Mouse (Mus musculus): ENCODE data around the gene Gm42417.

Gene Gm42417

DNA sequence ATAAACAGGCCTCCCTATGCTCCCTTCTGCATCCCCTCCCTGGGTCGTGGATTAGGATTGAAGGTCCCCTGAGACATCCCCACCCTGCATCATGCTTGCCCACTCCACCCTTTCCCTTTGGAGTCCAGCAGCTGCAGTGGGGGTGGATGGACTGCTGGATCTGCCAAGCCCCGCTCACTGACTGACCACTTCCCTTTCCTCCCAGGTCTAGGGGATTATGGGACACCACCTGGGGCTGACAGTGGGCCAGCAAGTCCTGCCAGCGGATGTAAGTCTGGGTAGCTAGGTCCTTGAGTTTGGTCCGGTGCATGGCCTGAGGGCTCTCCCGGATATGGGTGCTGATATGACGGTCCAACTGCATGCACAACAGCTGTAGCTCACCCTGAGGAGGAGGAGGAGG lies 24.9 kb upstream of the Gm42417 start:
- no peak for DNase-seq (ENCODE audit: low spot score)

- no peak for DNase-seq (ENCODE audit: low spot score)
These were observed 24.4 kb upstream of the Gm42417 start for GRCm38 (mm10) chr1:36563632-36564031.

DNA sequence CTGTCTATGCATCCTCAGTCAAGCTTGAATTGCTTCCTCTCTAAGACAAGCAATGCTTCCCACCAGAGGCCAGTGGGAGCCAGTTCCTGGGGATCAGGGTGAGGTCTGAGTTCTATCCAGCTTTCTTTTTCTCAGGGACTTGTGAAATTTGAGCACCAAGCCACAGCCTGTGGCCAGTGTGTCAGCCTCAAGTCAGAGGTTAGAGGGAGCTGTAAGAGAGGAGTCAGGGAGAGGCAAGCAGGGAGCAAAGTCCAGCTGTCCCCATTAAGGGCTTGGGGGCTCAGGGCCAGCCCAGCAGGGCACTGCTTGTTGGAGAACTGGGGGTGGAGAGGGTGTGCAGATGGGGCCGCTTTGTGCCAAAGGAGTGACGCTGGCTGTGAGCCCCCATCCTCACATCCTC lies 24.0 kb upstream of the Gm42417 start:
- DNase-seq (ENCODE audit: low spot score): no peak

GRCm38 (mm10) chr1:36562388-36562787 lies 23.2 kb upstream of the Gm42417 start:
- no peak for DNase-seq (ENCODE audit: low spot score)

- DNase-seq (ENCODE audit: low spot score): no peak
These were observed 21.7 kb upstream of the Gm42417 start for GRCm38 (mm10) chr1:36560903-36561302.

DNA sequence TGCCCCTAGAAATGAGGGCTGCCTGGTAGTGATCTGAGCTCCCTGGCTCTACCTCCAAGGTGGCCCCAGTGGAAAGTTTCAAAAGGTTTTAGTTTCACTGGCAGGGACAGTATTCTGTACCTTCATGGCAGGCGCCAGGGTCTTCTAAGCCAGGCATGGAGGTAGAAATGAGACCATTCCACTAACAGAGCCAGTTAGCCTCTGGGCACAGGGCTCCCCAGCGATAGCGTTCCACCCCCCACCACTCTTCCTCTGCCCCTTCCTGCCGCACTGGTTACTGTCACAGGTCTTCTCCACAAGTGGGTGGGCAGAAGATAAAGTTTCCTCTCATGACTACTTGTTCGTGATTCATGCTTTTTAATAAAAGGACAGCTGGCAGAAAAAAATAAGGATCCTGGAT lies 20.7 kb upstream of the Gm42417 start:
- DNase-seq (ENCODE audit: low spot score): no peak

GRCm38 (mm10) chr1:36559256-36559655 lies 20.0 kb upstream of the Gm42417 start:
- DNase-seq (ENCODE audit: low spot score): no peak

- DNase-seq (ENCODE audit: low spot score): peak; percentile 57
These were observed 19.1 kb upstream of the Gm42417 start, which contains the start of gene Sema4c for GRCm38 (mm10) chr1:36558031-36558993. Sema4c (minus strand) TSS chr1:36558349.

DNA sequence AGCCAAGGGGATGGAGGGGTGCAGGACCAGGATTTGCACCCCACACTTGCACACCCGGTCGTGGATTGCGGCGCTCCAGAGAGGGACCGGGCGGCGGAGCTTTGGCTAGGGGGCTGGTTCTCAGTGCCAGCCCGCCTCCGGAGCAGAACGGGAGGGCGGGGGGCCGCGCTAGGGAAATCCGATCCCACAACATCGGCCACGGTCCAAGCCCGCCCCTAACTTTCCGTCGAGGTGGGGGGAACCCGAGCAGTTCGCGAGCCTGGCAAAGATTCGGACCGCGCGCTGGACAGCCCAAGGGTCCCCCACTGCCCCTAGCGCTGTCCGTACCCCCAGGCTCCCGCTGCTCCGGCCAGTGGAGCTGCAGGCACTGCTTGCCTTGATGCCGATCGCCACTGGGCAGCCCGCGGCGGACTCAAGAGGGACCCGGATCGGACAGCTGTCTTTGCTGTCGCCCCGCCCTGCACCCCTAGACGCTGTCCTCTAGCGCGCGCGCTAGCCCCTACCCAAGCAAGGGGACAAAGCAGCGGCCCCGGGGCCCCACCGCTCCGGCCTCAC lies 18.3 kb upstream of the Gm42417 start:
- peak; percentile 6 for DNase-seq (ENCODE audit: low spot score)

DNA sequence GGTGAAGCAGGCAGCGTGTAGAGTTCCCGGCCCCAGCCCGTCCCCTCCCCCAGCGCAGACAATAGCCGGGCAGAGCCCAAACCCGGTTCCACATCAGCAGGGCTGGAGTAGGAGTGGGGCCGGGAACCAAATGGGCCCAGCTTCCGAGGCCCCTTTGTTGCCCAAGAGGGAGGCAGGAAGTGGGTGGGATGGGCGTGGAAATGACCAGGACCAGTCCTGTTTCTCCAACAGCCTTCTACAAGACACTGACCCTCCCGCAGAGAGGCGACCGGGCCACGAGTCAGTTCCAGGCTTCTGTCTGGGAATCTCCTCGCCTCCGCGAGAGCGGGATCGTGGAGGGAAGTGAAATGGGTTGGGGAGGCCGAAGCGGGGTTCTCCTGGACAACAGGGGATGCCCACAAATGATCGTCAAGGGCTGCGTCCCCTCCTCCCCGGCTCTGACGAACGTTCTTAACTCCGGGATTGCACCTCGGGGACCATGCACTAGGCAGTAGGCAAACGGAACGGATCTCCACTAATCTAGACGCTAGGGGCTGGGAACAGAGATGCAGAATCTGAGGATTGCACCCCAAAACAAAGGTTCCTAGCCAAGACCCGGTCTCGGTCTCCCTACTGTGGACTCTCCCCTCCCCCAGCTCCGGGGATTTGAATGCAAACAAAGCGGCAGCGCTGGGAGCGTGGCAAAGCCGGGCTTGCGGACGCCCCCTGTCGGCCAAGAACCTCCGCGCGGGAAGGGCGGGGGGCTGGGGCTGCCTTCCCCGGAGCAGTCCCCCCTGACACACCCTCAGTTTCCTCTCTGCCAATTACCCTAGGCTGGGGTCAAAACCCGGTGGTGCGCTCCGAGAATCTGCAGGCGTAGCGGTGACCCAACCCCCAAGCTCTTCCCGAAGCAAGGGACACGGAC lies 17.6 kb upstream of the Gm42417 start:
- DNase-seq (ENCODE audit: low spot score): peak; percentile 78

GRCm38 (mm10) chr1:36555798-36556395 lies 16.7 kb upstream of the Gm42417 start:
- no peak for DNase-seq (ENCODE audit: low spot score)

DNA sequence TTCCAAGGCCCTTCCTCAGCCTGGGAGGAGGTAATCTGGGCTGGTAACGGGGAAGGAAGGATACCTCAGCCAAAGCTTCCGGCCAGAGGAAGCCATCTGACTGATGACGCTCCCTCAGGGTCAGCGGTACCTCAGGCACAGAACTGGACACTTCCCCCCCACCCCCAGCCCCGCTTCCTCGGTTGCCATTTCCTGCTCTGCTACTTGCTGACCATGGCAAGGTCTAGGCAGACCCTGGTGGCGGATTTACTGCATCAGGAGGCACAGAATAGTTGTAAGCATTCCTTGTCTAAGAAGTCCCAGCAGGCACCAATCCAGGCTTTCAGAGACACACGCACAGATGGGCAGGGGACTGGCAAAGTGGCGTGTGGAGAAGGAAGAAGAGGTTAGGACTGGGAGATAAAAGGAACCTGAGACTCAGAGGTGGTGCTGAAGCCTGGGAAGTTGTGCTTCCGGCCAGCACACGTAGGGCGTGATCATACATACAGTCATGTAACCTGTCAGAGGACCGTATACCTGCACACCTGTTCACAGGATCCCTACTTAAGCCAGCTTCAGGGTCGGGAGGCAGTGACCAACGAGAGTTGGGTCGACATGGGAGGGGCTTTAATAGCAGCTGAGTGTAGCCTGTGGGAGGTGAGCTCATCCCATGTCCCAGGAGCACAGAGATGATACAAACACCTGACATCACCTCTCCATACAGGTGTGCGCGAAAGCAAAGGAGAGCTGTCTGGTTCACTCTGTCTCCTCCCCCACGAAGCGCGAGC lies 15.6 kb upstream of the Gm42417 start:
- DNase-seq (ENCODE audit: low spot score): no peak

DNA sequence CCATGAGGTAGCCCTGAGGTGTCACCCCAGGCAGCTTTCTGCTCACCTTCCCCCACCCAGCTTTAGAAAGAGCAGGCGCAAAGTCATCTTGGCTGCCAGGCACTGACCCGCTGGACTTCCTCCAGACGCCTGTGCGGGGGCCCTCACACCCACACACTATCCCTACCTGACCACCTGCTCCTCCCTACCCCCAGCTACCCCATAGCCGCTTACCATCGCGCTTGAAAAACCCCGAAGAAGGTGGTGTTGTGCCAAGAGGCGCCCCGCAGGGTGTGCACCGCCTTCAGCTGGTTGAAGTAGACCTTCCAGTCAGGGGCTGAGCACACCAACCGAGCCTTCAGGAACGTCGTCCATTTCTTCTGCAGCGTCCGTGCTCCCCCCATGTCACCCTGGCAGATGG lies 13.3 kb upstream of the Gm42417 start:
- DNase-seq (ENCODE audit: low spot score): no peak

GRCm38 (mm10) chr1:36551904-36552303 lies 12.7 kb upstream of the Gm42417 start:
- DNase-seq (ENCODE audit: low spot score): no peak

DNA sequence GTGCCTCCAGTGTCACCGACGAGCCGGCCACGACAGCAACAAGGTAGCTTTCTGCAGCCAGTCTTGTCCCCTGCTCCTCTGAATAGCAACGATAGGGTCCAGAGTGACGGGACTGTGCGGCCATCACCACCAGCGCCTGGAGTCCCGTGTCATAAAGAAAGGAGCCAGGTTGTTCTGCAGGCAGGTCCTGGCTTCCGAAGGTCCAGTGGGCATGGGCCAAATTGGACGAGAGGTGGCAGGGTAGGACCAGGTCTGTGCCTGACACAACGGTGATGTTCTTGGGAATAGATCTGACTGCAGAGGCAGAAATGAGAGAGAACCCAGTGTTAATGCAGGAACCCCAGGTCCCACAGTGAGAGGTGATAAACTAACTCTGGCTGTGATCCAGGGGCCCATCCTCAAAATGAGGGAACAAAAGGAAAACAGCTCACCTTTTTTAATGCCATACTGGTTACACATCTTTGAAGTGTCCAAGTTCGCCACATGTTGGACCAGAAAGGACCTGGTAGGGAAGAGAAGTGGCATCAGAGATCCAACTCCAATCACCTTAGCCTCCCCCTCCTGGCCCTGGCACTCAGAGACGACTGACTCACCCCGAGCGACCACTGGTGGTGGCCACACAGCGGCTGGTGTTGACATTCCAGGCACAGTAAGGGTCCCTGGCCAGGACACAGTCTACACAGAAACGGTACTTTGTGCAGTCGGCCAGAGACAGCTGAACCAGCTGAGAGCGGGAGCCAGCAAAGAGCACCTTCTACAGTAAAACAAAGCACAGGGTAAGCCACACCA lies 11.0 kb upstream of the Gm42417 start:
- no peak for DNase-seq (ENCODE audit: low spot score)

DNA sequence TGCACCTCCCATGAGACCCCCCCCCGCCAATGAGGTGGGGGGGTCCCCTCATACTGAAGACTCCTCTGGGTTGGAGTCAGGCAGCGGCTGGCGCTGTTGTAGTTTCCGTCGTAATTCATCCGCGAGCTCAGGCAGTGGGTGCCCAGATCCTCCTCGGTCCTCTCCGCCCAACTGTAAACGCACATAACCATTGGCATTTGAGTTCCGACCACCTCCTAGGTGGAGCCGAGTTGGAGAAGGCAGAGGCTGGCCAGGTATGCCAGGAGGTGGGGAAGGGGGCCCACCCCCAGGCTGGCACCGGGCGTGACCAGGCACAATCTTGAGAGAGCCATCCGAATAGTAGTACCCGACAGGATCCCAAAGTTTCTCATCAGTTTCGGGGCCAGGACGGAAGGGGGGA lies 10.3 kb upstream of the Gm42417 start:
- no peak for DNase-seq (ENCODE audit: low spot score)

DNA sequence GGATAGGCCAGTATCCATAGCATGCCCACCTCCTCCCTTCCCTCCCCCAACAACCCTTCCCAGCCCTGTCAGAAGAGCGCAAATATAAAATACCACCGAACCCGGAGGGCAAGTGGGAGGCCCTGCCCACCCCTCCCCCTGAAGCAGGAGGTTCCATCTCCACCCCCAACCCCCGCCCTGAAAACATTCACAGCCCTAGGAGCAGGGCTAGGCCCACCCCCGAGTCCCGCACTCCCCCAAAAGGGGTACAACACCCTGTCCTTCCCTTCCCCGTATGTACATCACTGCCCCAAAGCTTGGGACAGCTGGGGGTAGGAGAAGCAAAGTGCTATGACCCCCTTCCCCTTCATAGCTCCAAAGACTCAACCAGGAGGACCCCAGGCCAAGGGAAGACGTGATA lies 9.5 kb upstream of the Gm42417 start:
- no peak for DNase-seq (ENCODE audit: low spot score)

GRCm38 (mm10) chr1:36547981-36548598 lies 8.9 kb upstream of the Gm42417 start:
- no peak for DNase-seq (ENCODE audit: low spot score)

DNA sequence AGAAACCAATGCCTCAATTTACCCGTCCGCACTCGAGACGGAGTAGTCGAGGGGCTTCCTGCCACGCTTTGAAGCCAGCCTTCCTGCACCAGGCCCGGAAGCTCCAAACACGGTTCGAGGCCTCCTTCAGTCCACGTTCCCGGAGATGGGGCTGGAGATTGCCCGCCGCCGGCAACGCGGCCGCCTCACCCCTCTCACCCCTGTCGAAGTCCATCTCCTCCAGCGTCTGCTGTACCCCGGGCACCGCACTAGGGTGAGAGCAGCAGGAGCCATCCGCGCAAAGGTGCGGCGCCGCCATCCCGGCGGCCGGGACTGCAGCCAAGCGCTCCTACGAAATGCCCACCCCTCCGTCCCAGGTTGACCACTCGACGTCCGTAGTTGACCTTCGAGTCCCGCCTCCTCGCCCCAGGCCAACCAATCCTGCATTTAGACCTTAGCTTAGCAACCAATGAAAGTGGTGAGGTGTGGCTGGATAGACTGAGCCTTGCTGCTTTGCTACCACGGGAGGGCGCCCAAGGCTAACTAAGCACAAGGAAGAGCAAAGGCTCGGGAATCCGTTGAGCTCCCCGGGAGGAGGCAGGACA lies 7.8 kb upstream of the Gm42417 start, which contains the start of gene Ankrd39:
Ankrd39 (minus strand) TSS at position 558 of the 584 bp plus-strand sequence.
- DNase-seq (ENCODE audit: low spot score): peak; percentile 93

Data from T-cell, adult 2 months (primary cell).